Mouse (Mus musculus): Measurements from ENCODE around the gene Ackr3. TPM values are rescaled to one million over a fixed set of nuclear protein-coding genes. Genes with fewer than 3 reads are reported as not detected.

Gene Ackr3
- polyA plus RNA-seq, 1 experiment from 2014 or later, result 14.6 TPM

DNA sequence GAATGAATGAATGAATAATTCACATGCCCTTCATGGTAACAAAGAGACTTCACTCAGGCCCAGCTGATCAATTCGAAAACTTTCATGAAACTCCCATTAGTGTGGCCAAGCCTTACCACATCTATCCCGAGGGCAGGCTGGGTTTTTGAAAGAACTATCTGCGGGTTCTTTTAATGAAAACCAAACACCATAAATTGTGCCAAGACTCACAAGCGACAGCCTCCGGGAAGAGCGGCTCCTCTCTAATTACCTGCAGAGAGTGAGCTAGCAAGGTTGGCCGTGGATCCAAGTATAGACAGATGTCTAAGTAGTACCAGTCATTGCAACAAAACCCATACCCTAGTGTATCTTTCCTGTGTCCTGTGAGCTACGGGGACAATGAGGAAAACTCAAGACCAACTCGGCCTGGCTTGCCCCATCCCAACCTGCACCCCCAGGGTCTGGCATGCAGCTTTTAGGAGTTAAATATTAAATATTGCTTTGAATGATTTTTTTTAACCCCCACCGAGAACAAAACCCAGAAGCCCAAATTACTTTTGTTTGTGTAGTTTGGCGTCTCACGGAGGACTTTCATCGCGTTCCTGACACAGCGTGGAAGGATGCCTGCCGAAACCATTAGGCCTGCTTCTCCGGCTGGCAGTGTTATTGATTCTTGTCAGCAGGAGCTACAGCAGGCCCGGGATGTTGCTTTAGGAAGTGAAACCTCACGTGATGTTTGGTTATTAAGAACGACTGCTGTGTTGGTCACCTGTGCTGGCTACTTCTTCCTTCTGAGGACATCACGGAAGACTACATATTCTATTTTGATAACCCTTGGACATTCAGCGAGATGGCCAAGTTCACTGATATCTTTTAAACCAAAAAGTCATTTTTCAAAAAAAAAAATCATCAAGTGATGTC, 28.1 kb downstream of the Ackr3 start:
- TF ChIP-seq CTCF (IDR thresholded peaks at IDR 0.05; ENCODE audit: low read depth) (no peak), EP300 (optimal IDR thresholded peaks at IDR 0.05) (no peak)
- WGBS, result 64% methylated on average over 22 of the region's 22 CpGs
- Histone ChIP-seq H3K9me3 (ENCODE audit: control insufficient read depth, low read length) (no peaks in the 10 kb centered on the region), H3K27me3 (ENCODE audit: control insufficient read depth, insufficient read depth, low read length) (no peaks in the 10 kb centered on the region), H3K4me1 (replicated peaks; ENCODE audit: control insufficient read depth, insufficient read depth) (no peaks in the 10 kb centered on the region; the same call in 1 of the 2 replicates), H3K4me3 (ENCODE audit: low read depth, low read length) (no peak overlapping the region), H3K4me2 (replicated peaks; ENCODE audit: low read depth) (no peak overlapping the region), H3K9ac (ENCODE audit: low read length) (no peak overlapping the region), H3K36me3 (ENCODE audit: control insufficient read depth, insufficient read depth, low read length) (no peaks in the 10 kb centered on the region), H3K27ac (replicated peaks) (no peak overlapping the region)
- DNase-seq (ENCODE audit: low spot score) (no peak), ATAC-seq (ENCODE audit: low FRiP score, low TSS enrichment) (no peak)

- Histone ChIP-seq H3K9me3 (ENCODE audit: control insufficient read depth, low read length) (no peaks in the 10 kb centered on the region), H3K27me3 (ENCODE audit: control insufficient read depth, insufficient read depth, low read length) (no peaks in the 10 kb centered on the region), H3K36me3 (ENCODE audit: control insufficient read depth, insufficient read depth, low read length) (no peaks in the 10 kb centered on the region), H3K27ac (replicated peaks) (no peak overlapping the region), H3K4me3 (ENCODE audit: low read depth, low read length) (no peak overlapping the region), H3K9ac (ENCODE audit: low read length) (no peak overlapping the region), H3K4me2 (replicated peaks; ENCODE audit: low read depth) (no peak overlapping the region), H3K4me1 (replicated peaks; ENCODE audit: control insufficient read depth, insufficient read depth) (no peaks in the 10 kb centered on the region; the same call in 1 of the 2 replicates)
- ATAC-seq (ENCODE audit: low FRiP score, low TSS enrichment), result no peak
- no peak for DNase-seq (ENCODE audit: low spot score)
- TF ChIP-seq CTCF (IDR thresholded peaks at IDR 0.05; ENCODE audit: low read depth) (no peak), EP300 (optimal IDR thresholded peaks at IDR 0.05) (no peak)
These were observed 28.7 kb downstream of the Ackr3 start for GRCm38 (mm10) chr1:90232491-90232885.

DNA sequence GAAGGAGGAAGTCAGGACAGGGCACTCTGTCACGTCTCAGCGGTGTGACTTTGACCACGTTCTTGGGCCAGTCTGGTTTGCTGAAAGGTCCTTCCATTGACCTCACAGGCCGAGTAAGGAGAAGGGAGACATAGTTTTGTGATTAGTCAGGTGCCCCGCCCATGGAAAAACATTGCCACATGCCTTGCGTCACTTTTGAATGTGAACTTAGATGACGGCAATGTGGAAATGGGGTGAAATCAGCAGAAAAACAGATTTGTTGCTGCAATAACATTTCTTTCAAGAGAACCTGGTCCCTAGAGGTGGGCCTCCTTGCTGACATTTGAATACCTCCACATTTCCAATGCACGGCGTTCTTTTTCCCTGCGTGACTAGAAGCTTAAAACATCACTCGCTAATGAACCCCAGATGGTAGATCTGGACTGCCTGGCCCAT, 30.9 kb downstream of the Ackr3 start:
- Histone ChIP-seq H3K4me2 (replicated peaks; ENCODE audit: low read depth) (no peak overlapping the region), H3K9ac (ENCODE audit: low read length) (no peak overlapping the region), H3K9me3 (ENCODE audit: control insufficient read depth, low read length) (no peaks in the 10 kb centered on the region), H3K36me3 (ENCODE audit: control insufficient read depth, insufficient read depth, low read length) (no peaks in the 10 kb centered on the region), H3K4me1 (replicated peaks; ENCODE audit: control insufficient read depth, insufficient read depth) (no peaks in the 10 kb centered on the region; the same call in 1 of the 2 replicates), H3K4me3 (ENCODE audit: low read depth, low read length) (no peak overlapping the region), H3K27ac (replicated peaks) (no peak overlapping the region), H3K27me3 (ENCODE audit: control insufficient read depth, insufficient read depth, low read length) (no peaks in the 10 kb centered on the region)
- DNase-seq (ENCODE audit: low spot score) (peak; percentile 57), ATAC-seq (ENCODE audit: low FRiP score, low TSS enrichment) (peak; percentile 76; the same call in 1 of the 2 replicates)
- WGBS, result 52% methylated on average over 11 of the region's 11 CpGs
- TF ChIP-seq CTCF (IDR thresholded peaks at IDR 0.05; ENCODE audit: low read depth), result no peak
- TF ChIP-seq EP300 (optimal IDR thresholded peaks at IDR 0.05), result no peak

DNA sequence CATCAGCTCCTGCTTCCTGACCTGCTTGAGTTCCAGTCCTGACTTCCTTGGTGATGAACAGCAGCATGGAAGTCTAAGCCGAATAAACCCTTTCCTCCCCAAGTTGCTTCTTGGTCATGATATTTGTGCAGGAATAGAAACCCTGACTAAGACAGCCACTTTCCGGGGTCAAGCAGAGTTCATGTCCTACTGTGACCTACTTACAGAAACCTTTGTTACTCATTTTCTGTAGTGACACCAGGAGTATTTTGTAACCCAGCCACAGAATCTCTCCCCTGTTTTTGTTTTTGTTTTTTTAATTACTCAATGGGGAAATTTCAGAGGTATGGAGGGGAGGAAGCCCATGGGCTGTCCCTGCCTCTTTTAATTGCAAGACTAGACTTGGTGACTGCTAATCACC, 32.9 kb downstream of the Ackr3 start:
- no peaks in the 10 kb centered on the region for H3K27me3 ChIP-seq (ENCODE audit: control insufficient read depth, insufficient read depth, low read length)
- 82% methylated on average over 2 of the region's 2 CpGs for WGBS
- no peaks in the 10 kb centered on the region for H3K9me3 ChIP-seq (ENCODE audit: control insufficient read depth, low read length)
- ATAC-seq (ENCODE audit: low FRiP score, low TSS enrichment) (no peak), DNase-seq (ENCODE audit: low spot score) (no peak)
- H3K4me2 ChIP-seq (replicated peaks; ENCODE audit: low read depth), result no peak overlapping the region
- H3K27ac ChIP-seq (replicated peaks), result no peak overlapping the region
- no peaks in the 10 kb centered on the region; the same call in 1 of the 2 replicates for H3K4me1 ChIP-seq (replicated peaks; ENCODE audit: control insufficient read depth, insufficient read depth)
- no peak for TF ChIP-seq CTCF (IDR thresholded peaks at IDR 0.05; ENCODE audit: low read depth)
- no peak for TF ChIP-seq EP300 (optimal IDR thresholded peaks at IDR 0.05)
- no peak overlapping the region for H3K4me3 ChIP-seq (ENCODE audit: low read depth, low read length)
- no peaks in the 10 kb centered on the region for H3K36me3 ChIP-seq (ENCODE audit: control insufficient read depth, insufficient read depth, low read length)
- no peak overlapping the region for H3K9ac ChIP-seq (ENCODE audit: low read length)

DNA sequence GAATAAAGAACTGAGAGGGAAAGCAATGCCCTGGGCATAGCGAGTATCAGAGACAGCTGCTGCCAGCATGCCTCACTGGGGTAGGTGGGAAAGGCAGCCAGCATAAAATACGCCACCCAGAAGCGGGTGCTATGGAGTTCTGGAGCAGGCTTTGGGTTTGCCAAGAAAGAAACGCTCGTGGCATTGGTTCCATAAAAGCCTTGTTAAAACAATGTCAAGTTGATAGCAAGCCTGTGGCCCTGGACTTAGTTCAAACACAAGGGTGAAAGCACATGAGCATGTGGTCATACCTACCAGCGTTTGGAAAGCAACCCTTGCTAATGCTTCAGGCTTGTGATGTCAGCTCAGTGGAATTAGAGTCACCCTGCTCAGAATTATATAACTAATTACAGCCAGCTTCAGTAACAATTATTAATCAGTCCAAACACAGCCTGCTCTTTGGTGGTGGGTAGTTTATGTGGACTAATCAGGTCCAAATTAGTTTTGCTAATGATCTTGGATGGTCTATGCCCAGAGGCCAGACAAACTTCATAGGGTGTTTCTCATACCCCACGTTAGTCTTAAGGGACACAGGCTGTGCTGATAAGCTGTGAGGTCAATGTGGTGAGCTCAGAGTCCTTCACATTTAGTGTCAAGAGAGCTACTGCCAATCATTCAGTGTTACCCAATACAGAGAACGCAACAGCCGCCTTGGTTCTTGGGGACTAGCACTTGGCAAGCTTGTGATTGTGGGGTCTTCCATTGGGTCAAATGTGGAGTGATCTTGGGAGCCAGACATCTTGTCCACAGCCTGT, 34.5 kb downstream of the Ackr3 start:
- H3K27ac ChIP-seq (replicated peaks), result no peak overlapping the region
- no peak for DNase-seq (ENCODE audit: low spot score)
- H3K9ac ChIP-seq (ENCODE audit: low read length), result no peak overlapping the region
- no peaks in the 10 kb centered on the region for H3K27me3 ChIP-seq (ENCODE audit: control insufficient read depth, insufficient read depth, low read length)
- no peaks in the 10 kb centered on the region; the same call in 1 of the 2 replicates for H3K4me1 ChIP-seq (replicated peaks; ENCODE audit: control insufficient read depth, insufficient read depth)
- TF ChIP-seq CTCF (IDR thresholded peaks at IDR 0.05; ENCODE audit: low read depth) (no peak), EP300 (optimal IDR thresholded peaks at IDR 0.05) (no peak)
- H3K4me3 ChIP-seq (ENCODE audit: low read depth, low read length), result no peak overlapping the region
- H3K9me3 ChIP-seq (ENCODE audit: control insufficient read depth, low read length), result no peaks in the 10 kb centered on the region
- ATAC-seq (ENCODE audit: low FRiP score, low TSS enrichment), result no peak
- no peaks in the 10 kb centered on the region for H3K36me3 ChIP-seq (ENCODE audit: control insufficient read depth, insufficient read depth, low read length)
- no peak overlapping the region for H3K4me2 ChIP-seq (replicated peaks; ENCODE audit: low read depth)
- 60% methylated on average over 9 of the region's 9 CpGs for WGBS
